Mouse (Mus musculus): ENCODE data around the gene Gm49322. TPM values are rescaled to one million over a fixed set of nuclear protein-coding genes. Genes with fewer than 3 reads are reported as not detected.

Gm49322 gene
- polyA plus RNA-seq, 1 experiment, result 2.4 TPM

GRCm38 (mm10) chr10:80586407-80587304, 19.2 kb upstream of the Gm49322 start:
- H3K4me3 ChIP-seq (replicated peaks; ENCODE audit: control insufficient read depth, low read depth, low read length), result no peak overlapping the region
- TF ChIP-seq POLR2A (IDR thresholded peaks at IDR 0.05; ENCODE audit: borderline replicate concordance, control insufficient read depth, low read depth, low read length) (no peak), CTCF (IDR thresholded peaks at IDR 0.05; ENCODE audit: control insufficient read depth, insufficient read depth, low read length) (no peak)
- peak overlapping the region; percentile 17 for H3K27ac ChIP-seq (ENCODE audit: control insufficient read depth, insufficient read depth, low read depth, low read length, poor library complexity)
- peaks cover 2% of the 10 kb centered on the region; the same call in 1 of the 2 replicates for H3K4me1 ChIP-seq (ENCODE audit: control insufficient read depth, insufficient read depth, low read length)
- 92% methylated on average over 51 of the region's 51 CpGs for WGBS

- TF ChIP-seq CTCF (IDR thresholded peaks at IDR 0.05; ENCODE audit: control insufficient read depth, insufficient read depth, low read length), result no peak
- WGBS, result 32% methylated on average over 4 of the region's 4 CpGs
- H3K4me3 ChIP-seq (replicated peaks; ENCODE audit: control insufficient read depth, low read depth, low read length), result no peak overlapping the region
Observed at GRCm38 (mm10) chr10:80587305-80587657, 18.5 kb upstream of the Gm49322 start.

GRCm38 (mm10) chr10:80589127-80589878, 16.5 kb upstream of the Gm49322 start:
- H3K4me3 ChIP-seq (replicated peaks; ENCODE audit: control insufficient read depth, low read depth, low read length), result peak overlapping the region; percentile 92
- H3K4me1 ChIP-seq (ENCODE audit: control insufficient read depth, insufficient read depth, low read length), result peaks cover 2% of the 10 kb centered on the region; the same call in 1 of the 2 replicates
- 3% methylated on average over 12 of the region's 12 CpGs for WGBS
- no peak for TF ChIP-seq CTCF (IDR thresholded peaks at IDR 0.05; ENCODE audit: control insufficient read depth, insufficient read depth, low read length)
- no peak for TF ChIP-seq POLR2A (IDR thresholded peaks at IDR 0.05; ENCODE audit: borderline replicate concordance, control insufficient read depth, low read depth, low read length)
- H3K27ac ChIP-seq (ENCODE audit: control insufficient read depth, insufficient read depth, low read depth, low read length, poor library complexity), result peak overlapping the region; percentile 81

More at GRCm38 (mm10) chr10:80587305-80587657, 18.5 kb upstream of the Gm49322 start:
- peaks cover 2% of the 10 kb centered on the region; the same call in 1 of the 2 replicates for H3K4me1 ChIP-seq (ENCODE audit: control insufficient read depth, insufficient read depth, low read length)
- H3K27ac ChIP-seq (ENCODE audit: control insufficient read depth, insufficient read depth, low read depth, low read length, poor library complexity), result peak overlapping the region; percentile 35; the same call in 1 of the 2 replicates

GRCm38 (mm10) chr10:80589879-80590854, 15.7 kb upstream of the Gm49322 start, which contains the start of gene Abhd17a:
Gene Abhd17a, minus strand, starts transcription at chr10:80590341.
- Histone ChIP-seq H3K4me1 (ENCODE audit: control insufficient read depth, insufficient read depth, low read length) (peaks cover 2% of the 10 kb centered on the region; the same call in 1 of the 2 replicates), H3K4me3 (replicated peaks; ENCODE audit: control insufficient read depth, low read depth, low read length) (peak within 1 kb of the TSS; percentile 92), H3K27ac (ENCODE audit: control insufficient read depth, insufficient read depth, low read depth, low read length, poor library complexity) (peak within 1 kb of the TSS; percentile 81)
- WGBS, result under 1% methylated on average over 73 of the region's 73 CpGs
- TF ChIP-seq CTCF (IDR thresholded peaks at IDR 0.05; ENCODE audit: control insufficient read depth, insufficient read depth, low read length) (no peak), POLR2A (IDR thresholded peaks at IDR 0.05; ENCODE audit: borderline replicate concordance, control insufficient read depth, low read depth, low read length) (peak; percentile 75; the same call in 1 of the 2 replicates)

- H3K27ac ChIP-seq (ENCODE audit: control insufficient read depth, insufficient read depth, low read depth, low read length, poor library complexity), result no peak overlapping the region
- no peaks in the 10 kb centered on the region; the same call in 1 of the 2 replicates for H3K4me1 ChIP-seq (ENCODE audit: control insufficient read depth, insufficient read depth, low read length)
- no peak overlapping the region for H3K4me3 ChIP-seq (replicated peaks; ENCODE audit: control insufficient read depth, low read depth, low read length)
- 70% methylated on average over 4 of the region's 4 CpGs for WGBS
- TF ChIP-seq CTCF (IDR thresholded peaks at IDR 0.05; ENCODE audit: control insufficient read depth, insufficient read depth, low read length) (no peak), POLR2A (IDR thresholded peaks at IDR 0.05; ENCODE audit: borderline replicate concordance, control insufficient read depth, low read depth, low read length) (no peak)
Observed at GRCm38 (mm10) chr10:80596318-80596717, 9.5 kb upstream of the Gm49322 start.

- WGBS, result under 1% methylated on average over 54 of the region's 54 CpGs
- Histone ChIP-seq H3K27ac (ENCODE audit: control insufficient read depth, insufficient read depth, low read depth, low read length, poor library complexity) (peak within 1 kb of the TSS; percentile 83), H3K4me3 (replicated peaks; ENCODE audit: control insufficient read depth, low read depth, low read length) (peak within 1 kb of the TSS; percentile 94), H3K4me1 (ENCODE audit: control insufficient read depth, insufficient read depth, low read length) (peaks cover 2% of the 10 kb centered on the region; the same call in 1 of the 2 replicates)
- peak; percentile 67; the same call in 1 of the 2 replicates for TF ChIP-seq POLR2A (IDR thresholded peaks at IDR 0.05; ENCODE audit: borderline replicate concordance, control insufficient read depth, low read depth, low read length)
- peak; percentile 7; the same call in 1 of the 2 replicates for TF ChIP-seq CTCF (IDR thresholded peaks at IDR 0.05; ENCODE audit: control insufficient read depth, insufficient read depth, low read length)
Observed at GRCm38 (mm10) chr10:80602698-80603325, 3.0 kb upstream of the Gm49322 start, which contains the start of the genes Scamp4 and Adat3. Gene Scamp4, plus strand, starts transcription at chr10:80602872. Gene Adat3, plus strand, starts transcription at chr10:80602880.

GRCm38 (mm10) chr10:80603364-80603763, 2.5 kb upstream of the Gm49322 start:
- Histone ChIP-seq H3K4me3 (replicated peaks; ENCODE audit: control insufficient read depth, low read depth, low read length) (peak overlapping the region; percentile 94), H3K4me1 (ENCODE audit: control insufficient read depth, insufficient read depth, low read length) (peaks cover 2% of the 10 kb centered on the region; the same call in 1 of the 2 replicates), H3K27ac (ENCODE audit: control insufficient read depth, insufficient read depth, low read depth, low read length, poor library complexity) (peak overlapping the region; percentile 83)
- TF ChIP-seq CTCF (IDR thresholded peaks at IDR 0.05; ENCODE audit: control insufficient read depth, insufficient read depth, low read length), result no peak
- no peak for TF ChIP-seq POLR2A (IDR thresholded peaks at IDR 0.05; ENCODE audit: borderline replicate concordance, control insufficient read depth, low read depth, low read length)
- WGBS, result 19% methylated on average over 7 of the region's 7 CpGs

Measured in bone marrow, adult 2 months (tissue).